Mouse (Mus musculus) stomach, postnatal 0 days (tissue): ENCODE results near the gene Tspan18.

ENCODE experiments used
- CTCF ChIP-seq: IDR thresholded peaks from 2 replicates; pipeline ENCODE4 v1.5.1; 2016; ENCODE audit warnings: antibody characterized with exemption, low read depth, mild to moderate bottlenecking, moderate library complexity
- EP300 ChIP-seq: optimal IDR thresholded peaks from 2 replicates; pipeline ENCODE3; 2016; ENCODE audit warnings: antibody characterized with exemption

- TF ChIP-seq CTCF (no peak), EP300 (no peak)
These were observed 157.2 kb downstream of the Tspan18 start for GRCm38 (mm10) chr2:93176871-93177667.
